Mouse (Mus musculus) gastrocnemius, postnatal 25 days (tissue): ENCODE measurements around the gene Gba. TPM values are rescaled to one million over a fixed set of nuclear protein-coding genes. Genes with fewer than 3 reads are reported as not detected.

Experiments used
- DNase-seq: peaks from one replicate; pipeline ENCODE4 v3.0.0; 2022
- microRNA-seq, 2 experiments: library from miRNA; unstranded; fragments of <30 nt; microRNA quantifications; one replicate each; pipeline ENCODE4 v1.2.0; 2021; ENCODE audit warnings: borderline replicate concordance in 2 of 2
- total RNA-seq, 2 experiments: library from RNA; stranded (reverse); gene quantifications; 1 replicate in 1 of 2; 2 replicates in 1 of 2; pipeline ENCODE4 v1.2.3; 2021

Gba gene
- total RNA-seq, 2 experiments from 2014 or later: 14.6 to 23.6 TPM

DNA sequence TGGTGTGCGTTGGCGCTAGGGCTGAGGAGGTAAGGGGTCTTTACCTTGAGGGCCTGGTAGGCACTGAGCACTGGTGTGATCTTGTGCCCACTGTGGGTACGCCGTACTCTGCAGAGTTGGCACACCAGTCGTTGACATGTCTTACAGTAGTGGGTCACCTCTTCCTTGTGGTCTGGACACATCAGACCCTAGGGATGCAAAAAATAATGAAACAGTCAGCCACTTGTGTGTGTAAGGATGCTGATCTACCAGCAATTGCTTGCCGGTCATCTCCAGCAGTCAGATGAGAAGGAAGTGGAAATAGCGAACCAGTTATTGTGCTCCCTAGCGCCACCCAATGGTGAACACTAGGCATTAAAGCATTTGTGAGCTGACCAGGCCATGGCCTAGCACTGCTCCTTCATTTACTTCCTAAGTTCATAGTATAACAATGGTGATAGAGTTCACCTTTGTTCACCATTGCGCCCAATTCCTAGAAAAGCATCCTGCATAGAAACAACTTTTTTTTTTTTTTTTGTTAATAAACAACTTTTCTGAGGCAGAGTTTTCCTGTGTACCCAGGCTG is 39.7 kb downstream of the Gba start:
- DNase-seq: no peak

DNA sequence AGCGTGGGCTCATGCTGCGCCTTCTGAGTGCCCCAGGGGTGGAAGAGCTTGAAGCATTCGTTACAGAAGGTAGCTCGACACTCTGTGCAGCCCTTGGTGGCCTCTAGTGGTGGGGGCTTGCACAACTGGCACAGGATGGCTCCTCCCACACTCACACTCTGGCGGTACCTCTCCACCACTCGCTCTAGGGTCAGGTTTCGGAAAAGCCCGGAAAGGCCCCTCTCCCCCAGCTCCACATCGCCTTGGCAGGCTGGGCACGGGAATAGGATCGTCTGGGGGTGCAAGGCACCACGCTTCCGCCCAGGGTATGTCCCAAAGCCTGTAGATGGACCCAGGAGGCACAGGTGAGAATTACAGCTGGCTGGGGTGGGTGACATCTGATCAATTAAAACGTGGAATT is 40.9 kb downstream of the Gba start:
- DNase-seq: no peak

DNA sequence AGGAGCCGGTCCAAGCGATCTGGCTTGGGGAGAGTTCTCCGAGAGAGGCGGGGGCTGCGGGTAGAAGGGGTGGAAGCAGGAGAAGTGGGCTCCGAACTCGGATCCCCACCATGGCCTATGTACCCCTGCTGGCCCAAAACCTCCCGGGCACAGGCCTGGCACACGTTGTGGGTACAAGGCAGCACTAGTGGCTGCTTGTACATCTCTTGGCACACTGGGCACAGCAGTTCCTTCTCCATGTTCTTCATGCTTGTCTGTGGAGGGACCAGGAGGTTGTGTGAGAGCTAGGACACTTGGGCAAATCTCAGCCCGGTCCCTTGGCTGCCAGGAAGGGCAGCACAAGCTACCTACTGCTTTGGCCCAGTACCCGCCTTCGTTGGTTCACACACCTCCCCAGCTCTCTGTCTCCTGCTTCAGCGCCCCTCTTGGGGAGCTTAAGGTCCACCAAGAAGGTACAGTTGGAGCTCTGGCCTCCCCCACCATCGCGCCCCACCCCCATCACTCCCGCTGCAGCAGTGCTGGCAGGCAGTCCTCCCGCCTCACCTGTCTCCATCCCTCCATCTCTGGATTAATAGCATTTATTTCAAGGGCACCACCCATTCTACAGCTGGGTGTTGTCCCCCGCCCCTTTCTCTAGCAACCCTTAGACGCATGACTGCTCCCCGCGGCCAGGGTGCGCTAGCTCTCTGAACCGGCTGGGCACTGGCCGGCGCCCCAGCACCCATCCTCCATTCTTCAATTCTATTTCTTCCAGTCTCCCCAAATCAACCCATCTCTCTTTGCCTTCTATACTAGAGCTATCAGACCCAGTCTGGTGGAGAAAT is 41.6 kb downstream of the Gba start:
- DNase-seq: no peak

DNA sequence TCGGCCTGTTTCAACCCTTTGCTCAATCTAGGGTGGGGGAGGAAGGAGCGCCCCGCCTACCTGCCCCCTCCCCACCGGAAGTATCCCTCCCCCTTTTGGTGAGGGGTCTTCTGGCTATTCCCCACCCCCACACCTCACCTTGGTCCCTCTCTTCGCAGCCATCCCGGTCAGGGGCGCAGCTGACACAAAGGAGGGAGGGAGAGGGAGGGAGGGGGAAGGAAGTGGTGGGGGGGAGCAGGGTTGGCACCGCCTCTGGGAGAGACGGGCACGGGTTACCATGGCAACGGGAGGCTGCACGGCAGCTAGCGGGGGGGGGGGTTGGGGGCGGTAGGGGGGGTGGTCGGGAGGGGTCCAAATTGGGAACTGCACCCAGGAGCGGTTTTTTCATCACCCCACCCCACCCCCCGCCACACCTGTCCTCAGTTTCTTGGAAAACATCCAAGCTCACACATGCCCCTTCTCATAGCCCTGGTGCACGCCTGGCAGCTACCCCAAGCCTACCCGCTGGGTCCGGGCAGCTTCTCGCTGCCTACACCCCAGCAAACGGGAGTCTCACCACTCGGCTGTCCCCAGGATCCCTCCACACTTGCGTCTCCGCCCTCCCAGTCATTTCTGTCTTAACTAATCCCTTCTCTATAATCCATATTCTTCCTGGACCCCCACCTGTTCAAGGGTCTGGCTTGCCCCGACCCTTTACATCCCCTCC is 42.4 kb downstream of the Gba start:
- DNase-seq: no peak

DNA sequence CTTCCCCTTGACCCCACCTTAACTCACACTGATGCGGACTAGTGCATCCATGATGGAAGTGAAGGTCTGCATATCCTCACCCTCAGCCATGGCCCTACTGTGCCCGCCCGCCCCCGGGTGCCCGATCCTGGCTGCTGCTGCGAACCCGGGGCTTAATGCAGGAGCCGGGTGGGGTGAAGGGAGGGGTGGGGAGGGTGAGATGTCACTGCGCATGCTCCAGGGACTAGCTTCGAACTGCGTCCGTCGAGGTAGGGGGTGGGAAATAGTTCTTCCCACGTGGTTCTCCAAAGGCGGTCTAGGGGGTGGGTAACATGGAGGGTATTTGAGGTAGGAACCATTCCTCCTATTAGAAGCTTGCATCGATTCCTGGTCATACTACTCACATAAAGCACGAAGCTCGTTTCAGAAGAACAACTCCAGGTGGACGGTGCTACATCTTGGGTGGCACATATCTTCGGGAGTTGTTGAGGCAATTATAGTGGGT is 43.0 kb downstream of the Gba start, which contains the start of gene Krtcap2:
Krtcap2 (plus strand) TSS at position 279 of the 484 bp plus-strand sequence.
- no peak for DNase-seq

DNA sequence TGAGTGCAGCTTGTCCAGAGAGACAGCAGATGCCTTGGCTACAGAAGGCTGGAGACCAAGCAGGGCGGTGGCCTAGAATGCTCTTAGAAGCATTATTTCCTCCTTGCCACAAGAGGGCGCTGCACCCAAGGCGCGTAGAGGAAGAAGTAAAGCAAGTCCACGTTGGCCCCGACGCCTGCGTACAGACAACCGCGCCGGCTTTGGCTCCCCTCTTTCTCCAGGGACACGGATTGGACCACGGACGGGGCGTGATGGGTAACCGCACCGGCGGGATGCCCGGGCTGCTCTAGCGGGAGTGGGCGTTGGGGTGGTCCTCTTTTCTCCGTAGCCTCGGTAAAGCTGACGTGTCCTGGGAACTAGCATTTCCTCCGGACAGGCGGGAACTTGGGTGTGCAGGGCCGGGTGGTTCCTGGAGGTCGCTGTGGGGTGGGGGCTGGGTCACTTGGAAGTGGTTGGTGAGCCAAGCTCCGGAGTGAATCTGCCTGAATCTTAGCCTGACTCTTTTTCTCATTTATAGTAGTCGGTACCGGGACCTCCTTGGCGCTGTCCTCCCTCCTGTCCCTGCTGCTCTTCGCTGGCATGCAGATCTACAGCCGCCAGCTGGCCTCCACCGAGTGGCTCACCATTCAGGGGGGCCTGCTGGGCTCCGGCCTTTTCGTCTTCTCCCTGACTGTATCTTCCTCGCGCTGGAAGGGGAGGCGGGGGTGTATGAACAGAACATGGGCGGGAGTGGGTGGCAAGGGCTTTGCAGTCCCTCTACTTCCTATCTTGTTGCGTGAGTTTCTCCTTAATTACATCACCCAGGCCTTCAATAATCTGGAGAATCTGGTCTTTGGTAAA is 43.8 kb downstream of the Gba start, which contains the start of gene Trim46:
Trim46 (minus strand) TSS at position 49 of the 840 bp plus-strand sequence.
- peak; percentile 83 for DNase-seq

DNA sequence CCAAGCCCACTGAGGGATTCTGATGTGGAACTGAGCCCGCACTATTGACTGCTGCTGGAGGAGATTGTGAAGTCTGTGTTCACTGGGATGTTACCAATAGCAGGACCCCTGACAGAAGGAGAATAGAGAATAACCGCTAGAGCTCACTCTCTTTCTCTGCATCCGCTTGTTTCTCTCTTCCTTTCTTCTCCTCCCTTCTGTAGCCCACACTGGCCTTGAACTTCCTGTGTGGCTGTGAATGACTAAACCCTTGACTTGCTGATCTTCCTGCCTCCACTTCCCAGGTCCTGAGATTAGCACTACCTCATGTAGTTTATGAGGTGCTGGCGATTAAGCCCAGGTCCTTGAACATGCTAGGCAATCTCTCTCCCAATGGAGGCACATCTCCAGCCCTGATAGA is 44.7 kb downstream of the Gba start:
- DNase-seq: no peak

DNA sequence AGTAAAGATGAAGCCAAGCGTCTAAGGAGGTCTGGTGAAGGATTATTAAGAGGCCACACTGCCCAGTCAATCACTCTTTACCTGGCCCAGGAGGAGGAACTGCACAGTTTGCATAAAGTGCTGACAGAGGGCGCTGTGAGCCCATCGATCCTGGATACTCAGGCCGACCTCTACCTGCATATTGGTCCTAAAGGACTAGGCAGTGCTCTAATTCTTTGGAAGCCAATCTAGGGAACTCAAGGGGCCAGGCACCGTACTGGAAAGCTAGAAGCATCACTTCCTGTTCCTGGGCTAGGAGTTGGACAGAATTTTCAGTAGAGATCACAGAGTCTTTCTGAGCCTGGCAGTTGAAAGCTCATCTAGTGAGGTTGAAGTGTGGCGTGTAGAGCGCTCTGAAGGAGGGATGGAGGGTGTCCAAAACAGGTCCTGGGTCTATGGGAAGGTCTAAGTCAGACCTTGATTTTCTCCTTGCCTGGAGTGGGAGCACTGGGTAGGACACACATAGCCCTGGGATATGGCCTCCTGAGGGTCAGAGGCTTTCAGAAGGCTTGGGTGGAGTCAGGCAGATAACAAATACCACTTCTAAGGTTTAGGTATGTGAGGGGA is 47.8 kb downstream of the Gba start:
- peak; percentile 58 for DNase-seq

DNA sequence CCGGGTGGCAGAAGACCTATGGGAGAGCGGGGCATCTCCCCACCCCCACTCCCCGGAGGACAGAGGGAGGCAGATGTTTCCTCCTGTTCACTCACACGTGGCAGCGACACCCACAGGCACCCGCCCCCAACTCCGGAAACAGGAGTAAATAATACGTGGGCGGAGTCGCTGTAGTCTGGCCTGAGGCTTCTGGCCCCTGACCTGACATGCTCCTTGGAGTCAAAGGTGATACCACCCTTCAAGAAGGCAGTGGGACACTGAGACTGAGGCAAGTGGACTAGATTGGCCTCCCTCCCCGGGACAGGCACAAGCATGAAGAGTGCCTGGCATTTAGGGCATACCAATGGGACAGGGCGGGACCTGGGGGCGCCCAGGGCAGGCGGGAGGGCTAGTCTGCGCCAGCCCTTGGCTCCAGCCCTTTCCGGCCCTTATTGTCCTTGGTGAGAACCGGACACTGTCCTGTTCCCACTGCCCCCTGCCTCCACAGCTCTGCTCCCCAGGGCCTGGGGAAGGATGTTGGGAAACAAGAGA is 48.7 kb downstream of the Gba start:
- DNase-seq: peak; percentile 76

DNA sequence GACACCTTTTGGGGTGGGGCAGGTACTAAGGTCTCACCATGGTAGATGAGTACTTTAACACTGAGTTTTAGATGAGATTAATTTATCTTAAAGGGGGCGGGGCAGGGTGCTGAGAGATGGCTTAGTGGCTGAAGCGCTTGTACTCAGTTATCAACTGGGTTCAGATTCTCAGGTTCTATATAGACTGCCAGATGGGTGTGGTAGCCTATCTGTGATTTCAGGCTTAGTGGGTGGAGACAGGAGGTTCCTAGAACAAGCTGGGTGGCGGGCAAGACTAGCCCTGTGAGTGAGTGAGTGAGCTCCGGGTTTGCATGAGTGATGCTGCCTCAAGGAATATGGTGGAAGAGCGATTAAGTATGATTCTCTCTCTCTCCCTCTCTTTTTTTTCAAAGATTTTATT is 52.3 kb downstream of the Gba start:
- no peak for DNase-seq

DNA sequence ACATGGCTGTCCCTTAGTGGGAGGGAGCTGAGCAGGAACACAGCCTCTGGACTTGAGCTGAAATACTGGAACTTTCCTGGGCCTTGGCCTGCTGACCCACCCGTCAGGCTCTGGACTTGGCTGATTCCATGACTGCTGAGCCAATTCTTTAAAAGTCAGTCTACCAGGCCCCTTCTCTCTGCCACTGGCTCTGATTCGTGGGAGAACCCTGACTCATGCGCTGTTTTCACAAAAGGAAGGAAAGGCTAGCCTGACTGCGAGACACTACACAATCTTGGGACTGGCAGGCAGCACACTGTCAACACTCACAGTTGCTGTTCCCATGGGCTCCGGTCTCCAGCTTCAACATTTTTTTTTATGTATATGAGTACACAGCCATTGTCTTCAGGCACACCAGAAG is 53.4 kb downstream of the Gba start:
- DNase-seq: no peak

Small RNAs within 50 kb of the gene (microRNA-seq; reads per million reads assigned to microRNA genes)
- 4.8 to 30.9 reads per million in 2 experiments for gene Mir92b

Other genes starting within 250 kb of the Gba start
- gene Rusc1, start 109.6 kb upstream of the Gba start, total RNA-seq: 10 to 100 TPM; 17.7 to 19.6 TPM
- not detected for gene Gm43738, start 101.8 kb upstream of the Gba start, total RNA-seq
- 10 to 100 TPM; 26.0 to 27.8 TPM for gene Fdps, start 101.0 kb upstream of the Gba start, total RNA-seq
- not detected for gene Pklr, start 66.8 kb upstream of the Gba start, total RNA-seq
- gene Hcn3, start 42.7 kb upstream of the Gba start, total RNA-seq: under 1 TPM in 1 of 2 experiments, not detected in 1; 0.43 TPM
- gene Clk2, start 38.1 kb upstream of the Gba start, total RNA-seq: 10 to 100 TPM; 16.0 to 16.3 TPM
- gene Scamp3, start 25.5 kb upstream of the Gba start, total RNA-seq: 10 to 100 TPM; 33.2 to 38.2 TPM
- 10 to 100 TPM; 13.4 to 16.4 TPM for gene Fam189b, start 19.8 kb upstream of the Gba start, total RNA-seq
- gene Thbs3, start 12.3 kb downstream of the Gba start, total RNA-seq: 10 to 100 TPM; 11.0 to 11.8 TPM
- 10 to 100 TPM; 42.2 to 47.6 TPM for gene Mtx1, start 24.2 kb downstream of the Gba start, total RNA-seq
- gene Muc1, start 26.1 kb downstream of the Gba start, total RNA-seq: under 1 TPM; 0.38 to 0.51 TPM
- gene Krtcap2, start 43.0 kb downstream of the Gba start, total RNA-seq: 10 to 100 TPM; 66.6 to 78.8 TPM
- gene Trim46, start 43.4 kb downstream of the Gba start, total RNA-seq: under 1 TPM; 0.28 to 0.38 TPM
- gene Dpm3, start 56.4 kb downstream of the Gba start, total RNA-seq: 10 to 100 TPM; 24.7 to 28.8 TPM
- 10 to 100 TPM in 1 of 2 experiments, 1 to 10 TPM in 1; 8.2 to 11.4 TPM for gene Slc50a1, start 67.6 kb downstream of the Gba start, total RNA-seq
- gene Efna1, start 78.2 kb downstream of the Gba start, total RNA-seq: 10 to 100 TPM; 10.2 to 12.8 TPM
- not detected for gene Efna3, start 120.0 kb downstream of the Gba start, total RNA-seq
- gene Efna4, start 135.1 kb downstream of the Gba start, total RNA-seq: under 1 TPM in 1 of 2 experiments, not detected in 1; 0.38 TPM
- gene Adam15, start 147.1 kb downstream of the Gba start, total RNA-seq: 10 to 100 TPM; 21.9 to 24.6 TPM
- not detected for gene Dcst2, start 159.0 kb downstream of the Gba start, total RNA-seq
- not detected for gene Dcst1, start 162.3 kb downstream of the Gba start, total RNA-seq
- 10 to 100 TPM; 23.0 to 23.7 TPM for gene Zbtb7b, start 191.8 kb downstream of the Gba start, total RNA-seq
- gene Lenep, start 199.9 kb downstream of the Gba start, total RNA-seq: 1 to 10 TPM in 1 of 2 experiments, not detected in 1; 1.2 TPM
- gene Flad1, start 208.9 kb downstream of the Gba start, total RNA-seq: 10 to 100 TPM; 43.3 to 44.5 TPM
- gene Cks1b, start 215.5 kb downstream of the Gba start, total RNA-seq: 1 to 10 TPM; 3.1 to 3.4 TPM
- 10 to 100 TPM; 21.1 to 23.8 TPM for gene Shc1, start 215.5 kb downstream of the Gba start, total RNA-seq
- gene Pygo2, start 227.3 kb downstream of the Gba start, total RNA-seq: 10 to 100 TPM in 1 of 2 experiments, 1 to 10 TPM in 1; 9.2 to 11.1 TPM
- 100 to 1,000 TPM; 179 to 196 TPM for gene Pbxip1, start 233.8 kb downstream of the Gba start, total RNA-seq